Mouse (Mus musculus) kidney, embryonic 16.5 days (tissue): ENCODE measurements around the gene Cdk4. TPM values are rescaled to one million over a fixed set of nuclear protein-coding genes. Genes with fewer than 3 reads are reported as not detected.

ENCODE experiments used
- ATAC-seq: fragments of 200-750 bp; cut with Nextera tagmentation; 2 replicates; pipeline ENCODE4 v1.8.0; 2017; ENCODE audit warnings: moderate TSS enrichment; ENCODE audit not compliant: low FRiP score, low TSS enrichment
- H3K27ac ChIP-seq: fragments of 300-500 bp; sonication (generic); 2 replicates; pipeline ENCODE4 v1.5.1; 2014; ENCODE audit warnings: low read length
- H3K27me3 ChIP-seq: fragments of 300-500 bp; sonication (generic); 2 replicates; pipeline ENCODE4 v1.6.1; 2014; ENCODE audit warnings: low read length, control low read depth, mixed read lengths; ENCODE audit not compliant: insufficient read depth
- H3K36me3 ChIP-seq: fragments of 300-500 bp; sonication (generic); 2 replicates; pipeline ENCODE4 v1.6.1; 2014; ENCODE audit warnings: low read length, control low read depth, mixed read lengths; ENCODE audit not compliant: insufficient read depth
- H3K4me1 ChIP-seq: fragments of 300-500 bp; sonication (generic); 2 replicates; pipeline ENCODE4 v1.6.1; 2014; ENCODE audit warnings: low read length, control low read depth, mixed read lengths; ENCODE audit not compliant: insufficient read depth
- H3K4me2 ChIP-seq: fragments of 300-500 bp; sonication (generic); replicated peaks from 2 replicates; pipeline ENCODE4 v1.6.1; 2014; ENCODE audit warnings: low read depth, low read length
- H3K4me3 ChIP-seq: fragments of 300-500 bp; sonication (generic); 2 replicates; pipeline ENCODE4 v1.5.1; 2014; ENCODE audit warnings: mild to moderate bottlenecking, low read length
- H3K9ac ChIP-seq: fragments of 300-500 bp; sonication (generic); replicated peaks from 2 replicates; pipeline ENCODE4 v1.6.1; 2014; ENCODE audit warnings: low read length
- H3K9me3 ChIP-seq: fragments of 300-500 bp; sonication (generic); 2 replicates; pipeline ENCODE4 v1.6.1; 2016; ENCODE audit warnings: low read length, control low read depth
- WGBS: fragments of 180-500 bp; shearing (Covaris S2); extraction: QIAGEN DNeasy Blood & Tissue Kit; methylation state at CpG from one replicate; pipeline ENCODE4 v1.1.7; 2014; 5-methylcytosine and 5-hydroxymethylcytosine counted together
- polyA plus RNA-seq: library from polyadenylated mRNA; unstranded; fragments of >200 nt; fragmentation: Nextera tagmentation; extraction: Ambion mirVana; gene quantifications from 2 replicates; pipeline ENCODE4 v1.2.1, GENCODE M21; 2015

Cdk4 gene
- polyA plus RNA-seq, 1 experiment from 2014 or later, result 1,917 TPM

GRCm38 (mm10) chr10:127108262-127108583 is 44.9 kb downstream of the Cdk4 start:
- Histone ChIP-seq H3K4me3 (no peak overlapping the region), H3K36me3 (peaks cover 5% of the 10 kb centered on the region; the same call in 1 of the 2 replicates), H3K9me3 (no peaks in the 10 kb centered on the region), H3K9ac (no peak overlapping the region), H3K27me3 (no peaks in the 10 kb centered on the region), H3K4me1 (no peaks in the 10 kb centered on the region), H3K4me2 (no peak overlapping the region), H3K27ac (no peak overlapping the region)
- WGBS, result 72% methylated on average over 3 of the region's 3 CpGs
- no peak for ATAC-seq

- H3K27me3 ChIP-seq, result no peaks in the 10 kb centered on the region
- H3K4me1 ChIP-seq, result no peaks in the 10 kb centered on the region
Observed at GRCm38 (mm10) chr10:127111001-127111887, 47.9 kb downstream of the Cdk4 start.

GRCm38 (mm10) chr10:127114408-127114807 is 51.1 kb downstream of the Cdk4 start:
- no peaks in the 10 kb centered on the region for H3K9me3 ChIP-seq
- H3K4me3 ChIP-seq, result no peak overlapping the region
- H3K27ac ChIP-seq, result no peak overlapping the region
- H3K27me3 ChIP-seq, result no peaks in the 10 kb centered on the region
- peaks cover 23% of the 10 kb centered on the region for H3K36me3 ChIP-seq
- no peak for ATAC-seq
- H3K9ac ChIP-seq, result no peak overlapping the region
- no peaks in the 10 kb centered on the region for H3K4me1 ChIP-seq
- no peak overlapping the region for H3K4me2 ChIP-seq
- 85% methylated on average over 11 of the region's 11 CpGs for WGBS

More at GRCm38 (mm10) chr10:127111001-127111887, 47.9 kb downstream of the Cdk4 start:
- Histone ChIP-seq H3K9me3 (no peaks in the 10 kb centered on the region), H3K36me3 (peaks cover 9% of the 10 kb centered on the region; the same call in 1 of the 2 replicates), H3K27ac (no peak overlapping the region), H3K4me2 (no peak overlapping the region), H3K4me3 (no peak overlapping the region), H3K9ac (no peak overlapping the region)
- ATAC-seq, result no peak
- WGBS, result 89% methylated on average over 15 of the region's 15 CpGs

GRCm38 (mm10) chr10:127115068-127115467 is 51.7 kb downstream of the Cdk4 start:
- Histone ChIP-seq H3K4me2 (no peak overlapping the region), H3K4me1 (0 out of 2 replicates have a peak, but pooled peaks cover 4% of the 10 kb centered on the region), H3K4me3 (no peak overlapping the region), H3K9me3 (no peaks in the 10 kb centered on the region), H3K27ac (no peak overlapping the region), H3K9ac (no peak overlapping the region), H3K36me3 (peaks cover 24% of the 10 kb centered on the region), H3K27me3 (no peaks in the 10 kb centered on the region)
- WGBS, result 85% methylated on average over 2 of the region's 2 CpGs
- ATAC-seq, result no peak

Other genes starting within 250 kb of the Cdk4 start
- gene Atp23, start 162.2 kb upstream of the Cdk4 start, polyA plus RNA-seq, result 16.5 and 18.4 TPM in 2 replicates
- 70.5 and 76.1 TPM in 2 replicates for gene Ctdsp2, start 84.8 kb upstream of the Cdk4 start, polyA plus RNA-seq
- gene Avil, start 62.8 kb upstream of the Cdk4 start, polyA plus RNA-seq, result 0.17 and 0.22 TPM in 2 replicates
- 102 and 103 TPM in 2 replicates for gene Tsfm, start 32.7 kb upstream of the Cdk4 start, polyA plus RNA-seq
- 52.8 and 58.2 TPM in 2 replicates for gene Mettl1, start 22.1 kb upstream of the Cdk4 start, polyA plus RNA-seq
- 0.76 and 0.94 TPM in 2 replicates for gene Eef1akmt3, start 22.0 kb upstream of the Cdk4 start, polyA plus RNA-seq
- 32.6 and 53.8 TPM in 2 replicates for gene Cyp27b1, start 15.3 kb upstream of the Cdk4 start, polyA plus RNA-seq
- 1.2 and 1.4 TPM in 2 replicates for gene March9, start 3.4 kb upstream of the Cdk4 start, polyA plus RNA-seq
- 205 and 208 TPM in 2 replicates for gene Tspan31, start 6.7 kb downstream of the Cdk4 start, polyA plus RNA-seq
- 0.04 and 0.09 TPM in 2 replicates for gene Agap2, start 11.8 kb downstream of the Cdk4 start, polyA plus RNA-seq
- 106 and 110 TPM in 2 replicates for gene Os9, start 57.6 kb downstream of the Cdk4 start, polyA plus RNA-seq
- 7.2 and 10.1 TPM in 2 replicates for gene B4galnt1, start 101.7 kb downstream of the Cdk4 start, polyA plus RNA-seq
- 2.7 and 4.4 TPM in 2 replicates for gene Slc26a10, start 117.1 kb downstream of the Cdk4 start, polyA plus RNA-seq
- gene Arhgef25, start 126.5 kb downstream of the Cdk4 start, polyA plus RNA-seq, result 47.8 and 53.8 TPM in 2 replicates
- 115 and 125 TPM in 2 replicates for gene Dtx3, start 132.2 kb downstream of the Cdk4 start, polyA plus RNA-seq
- 50.9 and 52.2 TPM in 2 replicates for gene Pip4k2c, start 148.1 kb downstream of the Cdk4 start, polyA plus RNA-seq
- 0.76 and 1.7 TPM in 2 replicates for gene Kif5a, start 199.8 kb downstream of the Cdk4 start, polyA plus RNA-seq
- 206 and 212 TPM in 2 replicates for gene Dctn2, start 202.8 kb downstream of the Cdk4 start, polyA plus RNA-seq
- gene Mbd6, start 225.5 kb downstream of the Cdk4 start, polyA plus RNA-seq, result 13.3 and 14.8 TPM in 2 replicates
- gene Mars, start 248.3 kb downstream of the Cdk4 start, polyA plus RNA-seq, result 115 and 123 TPM in 2 replicates